Mouse (Mus musculus) kidney, embryonic 15.5 days (tissue): Measurements from ENCODE around the gene E2f4. TPM values are rescaled to one million over a fixed set of nuclear protein-coding genes. Genes with fewer than 3 reads are reported as not detected.
"Not testable (repeated sequence)": the region's sequence is repeated elsewhere in the genome, so short reads cannot be mapped to it uniquely, and the experiment has no call there.

Source experiments
- ATAC-seq: fragments of 200-750 bp; cut with Nextera tagmentation; replicated peaks from 2 replicates; pipeline ENCODE4 v1.8.0; 2017; ENCODE audit warnings: moderate TSS enrichment; ENCODE audit not compliant: low FRiP score
- H3K27ac ChIP-seq: fragments of 300-500 bp; sonication (generic); 2 replicates; pipeline ENCODE4 v1.5.1; 2015; ENCODE audit warnings: mild to moderate bottlenecking, inconsistent platforms
- H3K27me3 ChIP-seq: fragments of 300-500 bp; sonication (generic); 2 replicates; pipeline ENCODE4 v1.6.1; 2015; ENCODE audit warnings: inconsistent platforms
- H3K36me3 ChIP-seq: fragments of 300-500 bp; sonication (generic); 2 replicates; pipeline ENCODE4 v1.6.1; 2015; ENCODE audit warnings: inconsistent platforms
- H3K4me1 ChIP-seq: fragments of 300-500 bp; sonication (generic); 2 replicates; pipeline ENCODE4 v1.6.1; 2015; ENCODE audit warnings: inconsistent platforms
- H3K4me2 ChIP-seq: fragments of 300-500 bp; sonication (generic); 2 replicates; pipeline ENCODE4 v1.6.1; 2015; ENCODE audit warnings: moderate library complexity, mild to moderate bottlenecking, inconsistent platforms
- H3K4me3 ChIP-seq: fragments of 300-500 bp; sonication (generic); replicated peaks from 2 replicates; pipeline ENCODE4 v1.5.1; 2015; ENCODE audit warnings: mild to moderate bottlenecking, inconsistent platforms
- H3K9ac ChIP-seq: fragments of 300-500 bp; sonication (generic); 2 replicates; pipeline ENCODE4 v1.6.1; 2015; ENCODE audit warnings: mild to moderate bottlenecking, inconsistent platforms
- H3K9me3 ChIP-seq: fragments of 300-500 bp; sonication (generic); replicated peaks from 2 replicates; pipeline ENCODE4 v1.6.1; 2016; ENCODE audit warnings: inconsistent platforms
- WGBS: fragments of 180-500 bp; shearing (Covaris S2); methylation state at CpG from one replicate; pipeline ENCODE4 v1.1.7; 2015; ENCODE audit warnings: mixed read lengths; 5-methylcytosine and 5-hydroxymethylcytosine counted together
- polyA plus RNA-seq: library from polyadenylated mRNA; unstranded; fragments of >200 nt; fragmentation: Nextera tagmentation; extraction: Ambion mirVana; gene quantifications from 2 replicates; pipeline ENCODE4 v1.2.1, GENCODE M21; 2015

The E2f4 gene
- polyA plus RNA-seq, 1 experiment from 2014 or later = 103 TPM

- peak overlapping the region; percentile 87 for H3K4me2 ChIP-seq
- peaks cover 11% of the 10 kb centered on the region for H3K27me3 ChIP-seq
- WGBS = under 1% methylated on average over 53 of the region's 53 CpGs
- peak overlapping the region; percentile 85 for H3K27ac ChIP-seq
- H3K4me1 ChIP-seq = peaks cover 29% of the 10 kb centered on the region
- peak overlapping the region; percentile 59 for H3K4me3 ChIP-seq
- no peaks in the 10 kb centered on the region; the same call in 1 of the 2 replicates for H3K36me3 ChIP-seq
- H3K9ac ChIP-seq = peak overlapping the region; percentile 47
- no peaks in the 10 kb centered on the region for H3K9me3 ChIP-seq
- ATAC-seq = peak; percentile 93
Observed at GRCm38 (mm10) chr8:105288958-105289732, 8.3 kb upstream of the E2f4 start.

GRCm38 (mm10) chr8:105289805-105290460 is 7.5 kb upstream of the E2f4 start, which contains the start of gene 4931428F04Rik:
Gene 4931428F04Rik, minus strand, starts transcription at chr8:105289864.
- peak; percentile 15 for ATAC-seq
- Histone ChIP-seq H3K4me1 (peaks cover 32% of the 10 kb centered on the region), H3K9ac (peak within 1 kb of the TSS; percentile 47), H3K4me3 (peak within 1 kb of the TSS; percentile 59), H3K27me3 (peaks cover 11% of the 10 kb centered on the region), H3K4me2 (peak within 1 kb of the TSS; percentile 87), H3K36me3 (no peaks in the 10 kb centered on the region), H3K9me3 (no peaks in the 10 kb centered on the region), H3K27ac (peak within 1 kb of the TSS; percentile 85)
- 2% methylated on average over 43 of the region's 43 CpGs for WGBS

GRCm38 (mm10) chr8:105290554-105291314 is 6.7 kb upstream of the E2f4 start:
- WGBS = 8% methylated on average over 31 of the region's 31 CpGs
- Histone ChIP-seq H3K9me3 (no peaks in the 10 kb centered on the region), H3K27me3 (peaks cover 11% of the 10 kb centered on the region), H3K4me1 (peaks cover 32% of the 10 kb centered on the region), H3K9ac (no peak overlapping the region), H3K27ac (no peak overlapping the region), H3K36me3 (no peaks in the 10 kb centered on the region), H3K4me3 (peak overlapping the region; percentile 59), H3K4me2 (peak overlapping the region; percentile 87)
- ATAC-seq = no peak

GRCm38 (mm10) chr8:105291364-105291763 is 6.1 kb upstream of the E2f4 start:
- H3K4me2 ChIP-seq = not testable (repeated sequence)
- H3K4me1 ChIP-seq = peaks cover 35% of the 10 kb centered on the region
- 82% methylated on average over 8 of the region's 8 CpGs for WGBS

GRCm38 (mm10) chr8:105291802-105292201 is 5.7 kb upstream of the E2f4 start:
- Histone ChIP-seq H3K27me3 (peaks cover 11% of the 10 kb centered on the region), H3K4me1 (peaks cover 39% of the 10 kb centered on the region)
- not testable (repeated sequence) for H3K27ac ChIP-seq, H3K36me3 ChIP-seq, ATAC-seq, H3K9me3 ChIP-seq, H3K9ac ChIP-seq, H3K4me3 ChIP-seq, H3K4me2 ChIP-seq
- 68% methylated on average over 3 of the region's 3 CpGs for WGBS

More at GRCm38 (mm10) chr8:105291364-105291763, 6.1 kb upstream of the E2f4 start:
- not testable (repeated sequence) for H3K9ac ChIP-seq, H3K27ac ChIP-seq, H3K9me3 ChIP-seq, ATAC-seq, H3K4me3 ChIP-seq, H3K36me3 ChIP-seq
- H3K27me3 ChIP-seq = peaks cover 11% of the 10 kb centered on the region

GRCm38 (mm10) chr8:105292471-105292870 is 5.0 kb upstream of the E2f4 start:
- Histone ChIP-seq H3K36me3 (no peaks in the 10 kb centered on the region), H3K4me1 (peaks cover 43% of the 10 kb centered on the region), H3K27ac (no peak overlapping the region), H3K9ac (no peak overlapping the region), H3K4me2 (no peak overlapping the region), H3K4me3 (no peak overlapping the region), H3K27me3 (peaks cover 11% of the 10 kb centered on the region), H3K9me3 (no peaks in the 10 kb centered on the region)
- 78% methylated on average over 7 of the region's 7 CpGs for WGBS
- no peak for ATAC-seq

GRCm38 (mm10) chr8:105293405-105293804 is 4.1 kb upstream of the E2f4 start:
- 69% methylated on average over 19 of the region's 19 CpGs for WGBS
- no peaks in the 10 kb centered on the region for H3K9me3 ChIP-seq
- H3K27ac ChIP-seq = no peak overlapping the region
- H3K9ac ChIP-seq = no peak overlapping the region
- H3K27me3 ChIP-seq = peaks cover 11% of the 10 kb centered on the region
- no peak overlapping the region for H3K4me3 ChIP-seq
- H3K36me3 ChIP-seq = no peaks in the 10 kb centered on the region
- H3K4me2 ChIP-seq = no peak overlapping the region
- ATAC-seq = no peak
- H3K4me1 ChIP-seq = peaks cover 42% of the 10 kb centered on the region

GRCm38 (mm10) chr8:105294776-105295175 is 2.7 kb upstream of the E2f4 start:
- no peaks in the 10 kb centered on the region for H3K9me3 ChIP-seq
- WGBS = 70% methylated on average over 9 of the region's 9 CpGs
- H3K4me1 ChIP-seq = peaks cover 38% of the 10 kb centered on the region
- no peak overlapping the region for H3K9ac ChIP-seq
- H3K36me3 ChIP-seq = peaks cover 13% of the 10 kb centered on the region
- H3K4me2 ChIP-seq = peak overlapping the region; percentile 47
- ATAC-seq = no peak
- H3K4me3 ChIP-seq = peak overlapping the region; percentile 34
- H3K27ac ChIP-seq = no peak overlapping the region
- peaks cover 11% of the 10 kb centered on the region for H3K27me3 ChIP-seq

- peaks cover 18% of the 10 kb centered on the region for H3K36me3 ChIP-seq
- H3K9ac ChIP-seq = no peak overlapping the region
- peak overlapping the region; percentile 38 for H3K27ac ChIP-seq
- peak overlapping the region; percentile 47 for H3K4me2 ChIP-seq
- H3K9me3 ChIP-seq = no peaks in the 10 kb centered on the region
- peaks cover 33% of the 10 kb centered on the region for H3K4me1 ChIP-seq
- WGBS = 68% methylated on average over 11 of the region's 11 CpGs
- no peak for ATAC-seq
- peaks cover 6% of the 10 kb centered on the region for H3K27me3 ChIP-seq
- H3K4me3 ChIP-seq = peak overlapping the region; percentile 34
Observed at GRCm38 (mm10) chr8:105295256-105295655, 2.2 kb upstream of the E2f4 start.

- ATAC-seq = no peak
- Histone ChIP-seq H3K9ac (peak within 1 kb of the TSS; percentile 97; the same call in 1 of the 2 replicates), H3K36me3 (peaks cover 25% of the 10 kb centered on the region), H3K27me3 (no peaks in the 10 kb centered on the region), H3K4me1 (peaks cover 26% of the 10 kb centered on the region), H3K4me3 (peak within 1 kb of the TSS; percentile 100), H3K27ac (peak within 1 kb of the TSS; percentile 80), H3K9me3 (no peaks in the 10 kb centered on the region), H3K4me2 (peak within 1 kb of the TSS; percentile 92)
- WGBS = 58% methylated on average over 11 of the region's 11 CpGs
Observed at GRCm38 (mm10) chr8:105295895-105296573, 1.4 kb upstream of the E2f4 start, which contains the start of gene Exoc3l. Gene Exoc3l, minus strand, starts transcription at chr8:105296101.
